Mouse (Mus musculus) kidney, embryonic 15.5 days (tissue): ENCODE results near the gene A3galt2. TPM values are rescaled to one million over a fixed set of nuclear protein-coding genes. Genes with fewer than 3 reads are reported as not detected.

ENCODE experiments used
- ATAC-seq: fragments of 200-750 bp; cut with Nextera tagmentation; replicated peaks from 2 replicates; pipeline ENCODE4 v1.8.0; 2017; ENCODE audit warnings: moderate TSS enrichment; ENCODE audit not compliant: low FRiP score
- H3K27ac ChIP-seq: fragments of 300-500 bp; sonication (generic); 2 replicates; pipeline ENCODE4 v1.5.1; 2015; ENCODE audit warnings: mild to moderate bottlenecking, inconsistent platforms
- H3K27me3 ChIP-seq: fragments of 300-500 bp; sonication (generic); 2 replicates; pipeline ENCODE4 v1.6.1; 2015; ENCODE audit warnings: inconsistent platforms
- H3K36me3 ChIP-seq: fragments of 300-500 bp; sonication (generic); 2 replicates; pipeline ENCODE4 v1.6.1; 2015; ENCODE audit warnings: inconsistent platforms
- H3K4me1 ChIP-seq: fragments of 300-500 bp; sonication (generic); 2 replicates; pipeline ENCODE4 v1.6.1; 2015; ENCODE audit warnings: inconsistent platforms
- H3K4me2 ChIP-seq: fragments of 300-500 bp; sonication (generic); 2 replicates; pipeline ENCODE4 v1.6.1; 2015; ENCODE audit warnings: moderate library complexity, mild to moderate bottlenecking, inconsistent platforms
- H3K4me3 ChIP-seq: fragments of 300-500 bp; sonication (generic); replicated peaks from 2 replicates; pipeline ENCODE4 v1.5.1; 2015; ENCODE audit warnings: mild to moderate bottlenecking, inconsistent platforms
- H3K9ac ChIP-seq: fragments of 300-500 bp; sonication (generic); 2 replicates; pipeline ENCODE4 v1.6.1; 2015; ENCODE audit warnings: mild to moderate bottlenecking, inconsistent platforms
- H3K9me3 ChIP-seq: fragments of 300-500 bp; sonication (generic); replicated peaks from 2 replicates; pipeline ENCODE4 v1.6.1; 2016; ENCODE audit warnings: inconsistent platforms
- WGBS: fragments of 180-500 bp; shearing (Covaris S2); methylation state at CpG from one replicate; pipeline ENCODE4 v1.1.7; 2015; ENCODE audit warnings: mixed read lengths; 5-methylcytosine and 5-hydroxymethylcytosine counted together
- polyA plus RNA-seq: library from polyadenylated mRNA; unstranded; fragments of >200 nt; fragmentation: Nextera tagmentation; extraction: Ambion mirVana; gene quantifications from 2 replicates; pipeline ENCODE4 v1.2.1, GENCODE M21; 2015

Gene A3galt2
- polyA plus RNA-seq, 1 experiment from 2014 or later, result 0.22 TPM

DNA sequence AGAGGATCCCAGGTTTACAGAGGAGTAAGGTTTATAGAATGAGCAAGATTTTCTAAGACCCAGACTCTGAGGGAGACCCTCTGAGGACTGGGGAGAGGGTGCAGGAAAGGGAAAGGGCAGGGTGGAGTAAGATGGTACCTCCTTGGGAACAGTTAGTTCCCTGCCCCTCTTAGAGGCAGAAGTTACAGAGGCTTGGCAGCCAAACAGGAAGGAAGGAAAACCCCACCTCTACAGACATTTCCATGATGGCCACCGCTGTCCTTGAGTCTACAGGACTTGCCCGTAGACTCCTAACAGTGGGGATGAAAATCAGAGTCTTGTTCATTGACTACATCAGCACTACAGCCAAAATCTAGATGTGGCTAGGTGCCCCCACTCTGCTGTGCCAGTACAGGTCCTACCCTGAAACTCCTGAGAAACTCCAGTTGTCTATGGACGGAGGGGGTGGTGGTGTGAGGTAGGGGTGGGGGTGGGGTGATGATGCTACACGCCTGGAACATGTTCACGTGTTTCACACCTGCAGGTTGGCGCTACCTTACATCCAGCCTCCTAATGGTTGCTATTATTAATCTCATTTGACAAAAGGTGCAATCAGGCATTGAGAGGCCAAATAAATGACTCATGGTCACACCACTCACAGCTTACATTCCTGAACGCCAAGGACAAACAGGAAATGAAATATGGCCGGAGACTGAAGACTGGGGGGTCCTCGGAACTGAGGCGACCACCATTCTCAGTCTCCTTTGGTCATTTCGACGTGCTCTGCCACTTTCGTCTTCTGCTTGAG is 14.6 kb downstream of the A3galt2 start:
- H3K27ac ChIP-seq, result no peak overlapping the region
- 77% methylated on average over 13 of the region's 13 CpGs for WGBS
- no peak overlapping the region for H3K4me2 ChIP-seq
- peaks cover 29% of the 10 kb centered on the region for H3K36me3 ChIP-seq
- ATAC-seq, result no peak
- no peaks in the 10 kb centered on the region for H3K27me3 ChIP-seq
- no peak overlapping the region for H3K4me3 ChIP-seq
- H3K9ac ChIP-seq, result no peak overlapping the region
- peaks cover 14% of the 10 kb centered on the region; the same call in 1 of the 2 replicates for H3K4me1 ChIP-seq
- H3K9me3 ChIP-seq, result no peaks in the 10 kb centered on the region

DNA sequence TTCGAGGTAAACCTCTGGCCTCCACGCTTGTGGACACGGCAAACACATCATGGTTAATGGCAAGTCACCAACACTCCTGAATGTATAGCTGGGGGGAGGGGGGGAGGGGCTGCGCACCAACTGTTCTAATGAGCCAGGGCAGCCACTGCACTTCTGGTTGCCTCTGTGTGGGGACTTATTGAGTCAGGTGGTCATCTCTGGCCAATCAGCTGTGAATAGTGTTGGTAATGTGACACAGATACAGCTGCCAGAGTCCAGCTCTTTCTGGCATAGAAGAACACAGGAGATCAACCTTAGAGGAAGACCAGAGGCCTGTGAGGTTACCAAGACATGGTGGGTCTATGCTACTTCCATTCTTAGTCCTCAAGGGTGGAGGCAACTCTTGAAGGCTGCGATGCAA is 15.5 kb downstream of the A3galt2 start:
- Histone ChIP-seq H3K4me2 (no peak overlapping the region), H3K4me3 (no peak overlapping the region), H3K27me3 (no peaks in the 10 kb centered on the region), H3K27ac (no peak overlapping the region), H3K9ac (no peak overlapping the region), H3K9me3 (no peaks in the 10 kb centered on the region), H3K36me3 (peaks cover 38% of the 10 kb centered on the region), H3K4me1 (peaks cover 14% of the 10 kb centered on the region; the same call in 1 of the 2 replicates)
- ATAC-seq, result no peak
- WGBS, result 81% methylated on average over 5 of the region's 5 CpGs

DNA sequence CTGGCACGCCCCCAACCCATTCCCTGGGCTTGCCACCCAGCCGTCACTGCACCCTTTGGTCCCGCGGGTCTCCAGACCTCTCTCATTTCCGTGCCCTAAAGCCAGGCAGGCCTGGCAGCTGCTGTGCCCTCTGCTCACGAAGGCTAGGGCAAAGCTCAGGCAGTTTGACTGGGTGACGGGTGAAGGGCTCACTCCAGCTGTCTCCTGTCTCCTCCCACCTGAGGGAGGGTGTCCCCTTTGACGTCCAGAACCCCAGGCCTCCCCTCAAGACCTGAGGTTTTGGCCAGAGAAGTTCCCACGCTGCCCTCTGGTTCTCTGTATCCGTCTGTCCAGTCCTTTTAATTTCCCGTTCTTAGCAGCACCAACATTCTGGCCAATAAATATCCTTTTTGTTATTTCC is 18.7 kb downstream of the A3galt2 start:
- Histone ChIP-seq H3K4me2 (no peak overlapping the region), H3K27ac (no peak overlapping the region), H3K36me3 (peaks cover 69% of the 10 kb centered on the region), H3K27me3 (no peaks in the 10 kb centered on the region), H3K9me3 (no peaks in the 10 kb centered on the region), H3K4me1 (peaks cover 14% of the 10 kb centered on the region; the same call in 1 of the 2 replicates), H3K4me3 (no peak overlapping the region), H3K9ac (no peak overlapping the region)
- WGBS, result 81% methylated on average over 11 of the region's 11 CpGs
- no peak for ATAC-seq

DNA sequence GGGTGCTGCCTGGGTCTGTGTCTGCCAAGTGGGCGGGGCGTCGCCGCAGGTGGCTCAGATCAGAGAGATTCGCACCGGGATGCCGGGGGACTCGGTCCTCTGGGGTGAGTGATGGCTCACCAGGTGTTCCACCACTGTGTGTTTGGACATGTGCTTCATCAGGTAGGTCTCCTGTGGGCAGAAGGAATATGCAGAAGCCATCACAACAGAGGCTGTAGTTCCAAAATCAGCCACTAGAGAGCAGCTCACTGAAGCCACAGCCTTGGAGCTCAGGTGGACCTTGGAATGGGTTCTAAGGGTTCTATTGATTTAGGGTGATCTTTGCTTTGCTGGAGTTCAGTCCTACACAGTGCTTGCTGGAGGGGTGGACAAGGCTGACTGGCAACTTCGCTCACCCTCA is 19.3 kb downstream of the A3galt2 start:
- Histone ChIP-seq H3K27me3 (no peaks in the 10 kb centered on the region), H3K27ac (no peak overlapping the region), H3K36me3 (peaks cover 76% of the 10 kb centered on the region), H3K9ac (no peak overlapping the region), H3K4me1 (peaks cover 14% of the 10 kb centered on the region; the same call in 1 of the 2 replicates), H3K4me2 (no peak overlapping the region), H3K9me3 (no peaks in the 10 kb centered on the region), H3K4me3 (no peak overlapping the region)
- ATAC-seq, result no peak
- 91% methylated on average over 9 of the region's 9 CpGs for WGBS

DNA sequence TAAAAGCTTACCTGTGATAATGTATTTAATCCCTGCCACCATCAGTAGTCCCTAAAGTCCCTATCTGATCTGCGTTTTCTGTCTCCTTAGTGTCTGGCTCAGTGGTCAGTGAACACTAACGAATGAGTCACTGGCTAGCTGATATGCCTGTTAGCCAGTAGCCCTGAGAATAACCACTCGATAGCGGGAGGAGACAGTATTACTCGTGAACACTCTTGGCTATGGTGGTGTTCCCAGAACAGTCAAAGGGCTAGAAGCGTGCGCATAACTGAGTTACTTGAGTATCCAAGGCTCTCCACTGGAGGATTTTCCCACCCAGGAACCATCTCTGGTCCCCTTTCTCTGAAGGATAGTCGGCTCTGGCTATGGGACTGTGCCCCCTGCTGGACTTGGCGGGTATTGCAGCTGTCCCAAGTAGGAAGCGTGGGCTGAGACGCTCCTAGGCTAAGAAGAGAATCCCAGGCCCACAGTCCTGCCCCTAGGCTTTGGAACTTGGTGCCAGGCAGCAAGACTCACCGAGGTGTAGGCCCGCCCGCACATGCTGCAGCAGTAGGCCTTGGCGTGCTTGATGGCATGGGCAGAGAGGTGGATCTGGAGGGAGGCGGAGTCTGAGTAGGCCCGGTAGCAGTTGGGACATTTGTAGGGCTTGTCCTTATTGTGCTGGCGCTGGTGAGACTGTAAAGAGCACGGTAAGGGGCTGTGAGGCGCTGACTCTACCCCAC is 21.6 kb downstream of the A3galt2 start:
- H3K9me3 ChIP-seq, result no peaks in the 10 kb centered on the region
- peaks cover 98% of the 10 kb centered on the region for H3K36me3 ChIP-seq
- whole genome bisulfite sequencing, result 48% methylated on average over 20 of the region's 20 CpGs
- no peaks in the 10 kb centered on the region for H3K4me1 ChIP-seq
- H3K9ac ChIP-seq, result no peak overlapping the region
- H3K27ac ChIP-seq, result no peak overlapping the region
- peak; percentile 54 for ATAC-seq
- no peaks in the 10 kb centered on the region for H3K27me3 ChIP-seq
- H3K4me2 ChIP-seq, result no peak overlapping the region
- no peak overlapping the region for H3K4me3 ChIP-seq

DNA sequence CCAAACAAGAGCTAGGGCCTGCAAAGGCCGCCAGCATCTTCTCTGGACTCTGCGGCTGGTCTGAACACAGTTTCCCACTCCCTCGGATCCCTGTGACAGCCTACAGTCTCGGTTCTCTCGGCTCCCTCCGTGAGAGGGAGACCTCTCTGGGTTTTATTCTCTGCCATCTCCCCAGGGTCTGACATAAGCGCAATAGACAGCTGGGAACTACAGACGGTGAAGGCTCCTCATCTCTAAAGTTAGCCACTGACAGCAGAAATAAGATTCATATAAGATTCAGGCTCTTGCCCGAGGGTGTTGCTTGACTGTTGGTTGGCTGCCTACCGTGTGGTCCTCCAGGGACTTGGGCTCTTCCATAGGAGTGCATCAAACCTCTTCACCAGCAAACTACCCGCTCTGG is 22.4 kb downstream of the A3galt2 start:
- WGBS, result 80% methylated on average over 11 of the region's 11 CpGs
- no peak overlapping the region for H3K4me3 ChIP-seq
- no peaks in the 10 kb centered on the region for H3K4me1 ChIP-seq
- no peaks in the 10 kb centered on the region for H3K9me3 ChIP-seq
- ATAC-seq, result no peak
- H3K27me3 ChIP-seq, result no peaks in the 10 kb centered on the region
- no peak overlapping the region for H3K4me2 ChIP-seq
- H3K36me3 ChIP-seq, result peaks cover 100% of the 10 kb centered on the region
- no peak overlapping the region for H3K27ac ChIP-seq
- no peak overlapping the region for H3K9ac ChIP-seq

DNA sequence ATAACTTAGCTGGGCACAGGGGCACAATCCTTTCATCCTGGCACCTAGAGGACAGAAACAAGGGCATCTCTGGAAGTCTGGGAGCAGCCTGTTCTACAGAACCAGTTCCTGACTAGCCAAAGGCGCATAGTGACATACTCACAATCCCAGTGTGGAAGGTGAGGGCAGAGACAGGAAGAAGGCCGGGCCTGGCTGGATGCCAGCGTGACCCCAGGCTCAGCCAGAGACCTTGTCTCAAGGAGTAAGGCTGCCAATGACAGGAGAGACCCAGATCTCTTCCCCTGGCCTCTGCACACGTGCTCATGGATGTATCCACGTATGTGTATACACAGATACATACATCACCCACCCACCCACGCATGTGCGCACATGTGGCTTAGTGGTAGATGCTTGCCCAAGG is 26.9 kb downstream of the A3galt2 start:
- Histone ChIP-seq H3K9ac (no peak overlapping the region), H3K9me3 (no peaks in the 10 kb centered on the region), H3K36me3 (peaks cover 100% of the 10 kb centered on the region), H3K4me2 (no peak overlapping the region), H3K4me1 (no peaks in the 10 kb centered on the region), H3K27me3 (no peaks in the 10 kb centered on the region), H3K4me3 (no peak overlapping the region), H3K27ac (no peak overlapping the region)
- no peak for ATAC-seq
- 76% methylated on average over 7 of the region's 7 CpGs for WGBS

DNA sequence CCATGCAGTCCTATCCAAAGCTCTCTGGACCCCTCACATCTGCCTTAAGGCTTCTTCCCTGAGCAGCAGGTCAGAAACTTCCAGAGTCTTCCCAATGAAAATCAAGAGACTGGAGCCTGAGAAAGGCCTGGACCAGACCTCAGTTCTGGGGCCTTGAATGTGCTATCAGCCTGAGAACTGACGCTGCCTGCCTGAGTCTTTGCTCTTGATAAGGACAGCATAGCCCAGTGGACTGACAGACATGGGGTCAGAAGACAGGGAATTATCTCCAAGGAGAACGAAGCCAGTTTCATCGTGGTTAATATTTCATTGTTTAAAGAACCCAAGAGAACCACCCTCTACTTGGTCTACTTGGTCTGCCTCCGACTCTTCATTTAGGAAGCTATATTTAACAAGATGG is 27.5 kb downstream of the A3galt2 start:
- Histone ChIP-seq H3K27me3 (no peaks in the 10 kb centered on the region), H3K4me3 (no peak overlapping the region), H3K9ac (no peak overlapping the region), H3K4me2 (no peak overlapping the region), H3K27ac (no peak overlapping the region), H3K4me1 (no peaks in the 10 kb centered on the region), H3K36me3 (peaks cover 100% of the 10 kb centered on the region), H3K9me3 (no peaks in the 10 kb centered on the region)
- WGBS, result 75% methylated on average over 4 of the region's 4 CpGs
- no peak for ATAC-seq

DNA sequence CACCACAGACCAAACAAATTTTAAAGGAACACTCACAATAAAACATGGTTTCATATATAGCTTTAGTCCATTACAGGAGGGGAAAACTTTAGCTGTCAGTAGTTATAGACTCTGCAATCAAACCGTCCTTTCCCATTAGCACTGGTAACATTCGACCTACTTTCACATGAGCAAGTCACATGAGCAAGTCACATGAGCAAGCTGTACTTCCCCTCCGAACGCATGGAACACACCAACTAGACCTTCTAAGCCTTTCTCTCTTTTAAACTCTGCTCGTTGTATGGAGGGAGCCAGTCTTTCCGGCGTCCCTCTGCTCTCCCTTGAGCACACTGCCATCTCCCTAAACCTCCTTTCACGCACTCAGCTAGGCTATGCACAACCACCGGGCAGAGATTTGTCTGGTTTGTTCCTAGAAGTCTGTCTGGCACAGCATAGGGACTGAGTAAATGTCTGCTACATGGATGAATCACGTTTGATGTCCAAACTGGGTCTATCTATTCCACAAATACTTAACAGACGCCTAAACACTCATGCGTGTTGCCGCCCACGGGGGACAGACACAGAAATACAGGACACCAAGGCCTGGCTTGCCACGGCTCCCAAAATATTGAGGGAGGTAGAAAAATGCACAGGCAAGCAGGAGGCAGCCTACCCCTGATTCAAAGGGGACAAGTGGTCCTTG is 29.9 kb downstream of the A3galt2 start:
- 91% methylated on average over 15 of the region's 15 CpGs for WGBS
- peaks cover 95% of the 10 kb centered on the region for H3K36me3 ChIP-seq
- H3K27me3 ChIP-seq, result no peaks in the 10 kb centered on the region
- H3K4me1 ChIP-seq, result peaks cover 9% of the 10 kb centered on the region
- H3K27ac ChIP-seq, result no peak overlapping the region
- H3K9ac ChIP-seq, result no peak overlapping the region
- H3K9me3 ChIP-seq, result no peaks in the 10 kb centered on the region
- no peak overlapping the region for H3K4me2 ChIP-seq
- no peak overlapping the region for H3K4me3 ChIP-seq
- no peak for ATAC-seq

DNA sequence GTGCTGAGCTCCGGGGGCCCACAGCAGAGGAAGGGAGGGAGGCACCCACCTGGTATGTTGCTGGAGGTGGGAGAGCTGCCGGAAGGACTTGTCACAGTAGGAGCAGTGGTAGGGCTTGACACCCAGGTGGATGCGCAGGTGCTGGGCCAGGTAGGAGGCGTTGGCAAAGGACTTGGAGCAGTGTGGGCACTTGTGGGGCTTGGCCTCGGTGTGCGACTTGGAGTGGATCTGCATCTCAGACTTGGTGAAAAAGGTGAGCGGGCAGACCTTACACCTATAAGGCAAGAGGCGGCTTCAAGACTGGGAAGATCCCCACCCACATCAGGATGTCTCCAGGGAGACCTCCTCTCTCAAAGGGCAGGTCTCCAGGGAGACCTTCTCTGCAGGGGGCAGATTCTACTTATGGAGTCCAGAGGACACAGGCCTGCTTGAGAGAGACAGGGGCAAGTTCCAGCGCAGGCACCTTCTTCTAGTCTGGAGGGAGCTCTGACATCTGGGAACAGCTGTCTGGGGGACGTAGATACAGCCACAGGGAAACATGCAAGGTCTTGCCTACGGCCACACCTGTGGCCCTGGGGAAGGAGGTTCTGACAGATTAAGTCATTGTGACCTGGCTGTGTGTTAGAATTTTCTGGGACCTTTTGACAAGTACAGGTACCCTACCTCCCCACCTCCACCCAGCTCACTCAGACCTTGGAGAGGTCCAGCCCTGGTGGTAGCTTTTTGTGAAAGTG is 30.9 kb downstream of the A3galt2 start:
- ATAC-seq, result no peak
- Histone ChIP-seq H3K9me3 (no peaks in the 10 kb centered on the region), H3K4me3 (no peak overlapping the region), H3K9ac (no peak overlapping the region), H3K36me3 (peaks cover 91% of the 10 kb centered on the region), H3K27ac (no peak overlapping the region), H3K4me1 (peaks cover 19% of the 10 kb centered on the region), H3K27me3 (no peaks in the 10 kb centered on the region), H3K4me2 (no peak overlapping the region)
- 92% methylated on average over 11 of the region's 11 CpGs for WGBS

DNA sequence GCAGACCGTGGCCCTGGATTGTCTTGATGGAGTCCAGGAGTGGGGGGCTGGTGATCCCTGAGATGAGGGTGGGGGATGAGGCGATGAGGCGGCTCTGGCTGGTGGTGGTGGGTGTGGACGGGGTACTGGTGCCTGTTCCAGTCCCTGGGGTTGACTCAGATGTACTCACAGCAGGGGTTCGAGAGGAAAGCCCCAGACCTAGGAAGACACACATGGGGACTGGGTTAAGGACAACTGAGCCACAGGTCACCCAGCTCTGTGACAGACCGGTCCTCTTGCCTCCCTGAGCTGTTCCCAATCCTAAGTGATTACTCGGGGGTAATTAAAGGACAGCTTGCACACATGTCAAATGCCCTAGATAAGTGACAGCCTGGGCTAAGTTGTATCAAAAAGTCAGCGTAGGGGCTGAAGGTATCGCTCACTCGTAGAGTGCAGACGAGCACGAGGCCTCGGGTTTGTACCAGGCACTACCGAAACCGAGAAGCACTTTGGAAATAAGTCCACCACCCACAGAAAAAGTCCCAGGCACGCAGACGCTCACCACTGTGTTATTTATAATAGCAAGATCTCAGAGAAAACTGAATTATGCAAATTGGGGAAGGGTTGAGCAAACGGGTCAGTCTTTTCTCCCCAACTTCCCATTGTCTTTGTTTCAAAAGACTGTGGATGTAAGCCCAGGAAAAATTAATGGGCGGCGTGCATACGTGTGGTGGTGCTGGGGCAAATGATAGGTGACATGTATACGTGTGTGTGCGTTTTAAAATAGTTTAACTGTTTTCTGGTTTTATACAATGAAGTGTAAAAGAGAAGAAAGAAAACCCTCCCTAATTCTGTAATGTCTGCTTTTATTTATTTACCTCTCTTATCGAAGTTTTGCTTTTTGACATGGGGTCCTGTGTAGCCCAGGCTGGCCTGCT is 32.1 kb downstream of the A3galt2 start:
- no peak overlapping the region for H3K4me3 ChIP-seq
- no peak overlapping the region for H3K9ac ChIP-seq
- WGBS, result 92% methylated on average over 24 of the region's 24 CpGs
- H3K9me3 ChIP-seq, result no peaks in the 10 kb centered on the region
- ATAC-seq, result no peak
- H3K27me3 ChIP-seq, result no peaks in the 10 kb centered on the region
- H3K4me2 ChIP-seq, result no peak overlapping the region
- no peak overlapping the region for H3K27ac ChIP-seq
- peaks cover 85% of the 10 kb centered on the region for H3K36me3 ChIP-seq
- peaks cover 30% of the 10 kb centered on the region for H3K4me1 ChIP-seq
